In genomic region chr19:45696281-45696600, GRCm38 (mm10) we compare ENCODE assay signal across 25 mouse cellular contexts. TPM values are rescaled to one million over a fixed set of nuclear protein-coding genes. Genes with fewer than 3 reads are reported as not detected.
DNase-seq lines count a peak whose midpoint lies in the region; ATAC-seq and TF ChIP-seq lines count a peak whose summit lies in the region.
"Had no signal": no experiment of that assay in that cellular context is flagged by ENCODE, and none has a peak within 500 bp of the region (broad histone marks: within the 10 kb centered on the region; RNA-seq: fewer than 3 reads in every experiment).

No protein-coding gene starts in this region.

- no peak overlapping the region for H3K4me3 ChIP-seq in embryonic facial prominence, embryonic 13.5 days
- no peak overlapping the region for H3K4me3 ChIP-seq in embryonic facial prominence, embryonic 10.5 days
- no peak overlapping the region for H3K4me3 ChIP-seq in limb, embryonic 13.5 days
- no peak overlapping the region for H3K4me3 ChIP-seq in limb, embryonic 10.5 days
- H3K4me3 ChIP-seq in heart, adult 2 months: peak overlapping the region; percentile 22; the same call in 1 of the 2 replicates
- no peak overlapping the region for H3K4me3 ChIP-seq in heart, postnatal 0 days (ENCODE audit: low read depth, low read length)
- H3K4me3 ChIP-seq: intestine, embryonic 15.5 days; midbrain, embryonic 15.5 days had no signal

- no peak for TF ChIP-seq EP300 in heart, adult 2 months (IDR thresholded peaks at IDR 0.05; ENCODE audit: insufficient read depth, low read depth, low read length)
- no peak for TF ChIP-seq EP300 in heart, postnatal 0 days (IDR thresholded peaks at IDR 0.05; ENCODE audit: low read depth)

- no peak for ATAC-seq in embryonic facial prominence, embryonic 13.5 days (ENCODE audit: insufficient number of reproducible peaks, insufficient read depth, low FRiP score, low TSS enrichment, low read depth)
- ATAC-seq in limb, embryonic 13.5 days (ENCODE audit: low FRiP score, low read depth): no peak
- peak; percentile 81 for ATAC-seq in heart, postnatal 0 days (ENCODE audit: insufficient read depth, low read depth)
- ATAC-seq: CD4-positive, CD25-positive, alpha-beta regulatory T cell, adult 4 months; forebrain, embryonic 16.5 days; intestine, embryonic 15.5 days; midbrain, embryonic 15.5 days had no signal

- H3K36me3 ChIP-seq in embryonic facial prominence, embryonic 13.5 days: no peaks in the 10 kb centered on the region
- H3K36me3 ChIP-seq in embryonic facial prominence, embryonic 10.5 days (replicated peaks): no peaks in the 10 kb centered on the region
- H3K36me3 ChIP-seq in limb, embryonic 13.5 days: no peaks in the 10 kb centered on the region
- H3K36me3 ChIP-seq in limb, embryonic 10.5 days: no peaks in the 10 kb centered on the region
- H3K36me3 ChIP-seq in heart, adult 2 months (ENCODE audit: control insufficient read depth, insufficient read depth, low read length): no peaks in the 10 kb centered on the region
- no peaks in the 10 kb centered on the region for H3K36me3 ChIP-seq in heart, postnatal 0 days (replicated peaks; ENCODE audit: control insufficient read depth, insufficient read depth, low read length)
- H3K36me3 ChIP-seq: G1E; intestine, embryonic 15.5 days; midbrain, embryonic 15.5 days had no signal

- peak overlapping the region; percentile 32; the same call in 1 of the 2 replicates for H3K4me2 ChIP-seq in embryonic facial prominence, embryonic 13.5 days
- peak overlapping the region; percentile 23; the same call in 1 of the 2 replicates for H3K4me2 ChIP-seq in limb, embryonic 13.5 days (replicated peaks)
- H3K4me2 ChIP-seq in heart, postnatal 0 days (ENCODE audit: low read depth, low read length): peak overlapping the region; percentile 26
- H3K4me2 ChIP-seq: hindbrain, embryonic 14.5 days; liver, embryonic 11.5 days; lung, embryonic 14.5 days had no signal

- TF ChIP-seq POLR2A in heart, adult 2 months (IDR thresholded peaks at IDR 0.05; ENCODE audit: insufficient read depth, low read depth, low read length): no peak

- H3K27me3 ChIP-seq in embryonic facial prominence, embryonic 13.5 days: no peaks in the 10 kb centered on the region
- peaks cover 20% of the 10 kb centered on the region for H3K27me3 ChIP-seq in embryonic facial prominence, embryonic 10.5 days (replicated peaks; ENCODE audit: low read depth, poor library complexity, severe bottlenecking)
- H3K27me3 ChIP-seq in limb, embryonic 13.5 days: no peaks in the 10 kb centered on the region; the same call in 1 of the 2 replicates
- peaks cover 6% of the 10 kb centered on the region; the same call in 1 of the 2 replicates for H3K27me3 ChIP-seq in limb, embryonic 10.5 days (ENCODE audit: low read depth, poor library complexity, severe bottlenecking)
- no peaks in the 10 kb centered on the region for H3K27me3 ChIP-seq in heart, adult 2 months (ENCODE audit: control insufficient read depth, insufficient read depth, low read length)
- no peaks in the 10 kb centered on the region for H3K27me3 ChIP-seq in heart, postnatal 0 days (ENCODE audit: control insufficient read depth, insufficient read depth, low read length)
- H3K27me3 ChIP-seq: intestine, embryonic 15.5 days had no signal

- no peaks in the 10 kb centered on the region for H3K79me2 ChIP-seq in heart, adult 2 months (replicated peaks; ENCODE audit: control insufficient read depth, insufficient read depth, low read length)

- no peak for DNase-seq in embryonic facial prominence, embryonic 10.5 days (ENCODE audit: low spot score)
- no peak for DNase-seq in limb, embryonic 10.5 days (ENCODE audit: low spot score)
- DNase-seq in heart, adult 2 months: peak in 1 of 2 experiments; percentile 23
- DNase-seq in heart, postnatal 0 days (ENCODE audit: low spot score): peak; percentile 65
- no peak for DNase-seq in cerebellum, adult 8-10 months
- no peak for DNase-seq in layer of hippocampus, adult 9-10 months (ENCODE audit: low spot score)
- DNase-seq: adrenal gland, postnatal 36 days; cerebellum, adult 9-10 months; layer of hippocampus, postnatal 36 days; lung, embryonic 14.5 days; right cerebral cortex, postnatal 25 days had no signal

- no peaks in the 10 kb centered on the region for H3K9me3 ChIP-seq in embryonic facial prominence, embryonic 13.5 days
- H3K9me3 ChIP-seq in embryonic facial prominence, embryonic 10.5 days: 0 out of 2 replicates have a peak, but pooled peaks cover 4% of the 10 kb centered on the region
- no peaks in the 10 kb centered on the region for H3K9me3 ChIP-seq in limb, embryonic 13.5 days
- no peaks in the 10 kb centered on the region for H3K9me3 ChIP-seq in limb, embryonic 10.5 days (replicated peaks)
- H3K9me3 ChIP-seq in heart, postnatal 0 days (replicated peaks; ENCODE audit: control insufficient read depth, low read length): no peaks in the 10 kb centered on the region
- H3K9me3 ChIP-seq: G1E; intestine, embryonic 15.5 days; midbrain, embryonic 15.5 days had no signal

- no peak overlapping the region for H3K27ac ChIP-seq in embryonic facial prominence, embryonic 13.5 days
- H3K27ac ChIP-seq in embryonic facial prominence, embryonic 10.5 days (replicated peaks): no peak overlapping the region
- H3K27ac ChIP-seq in limb, embryonic 13.5 days: no peak overlapping the region
- no peak overlapping the region for H3K27ac ChIP-seq in limb, embryonic 10.5 days
- peak overlapping the region; percentile 51 for H3K27ac ChIP-seq in heart, adult 2 months
- H3K27ac ChIP-seq in heart, postnatal 0 days (ENCODE audit: low read depth): peak overlapping the region; percentile 66
- H3K27ac ChIP-seq: hindbrain, embryonic 14.5 days; intestine, embryonic 15.5 days; midbrain, embryonic 15.5 days had no signal

- 34% methylated on average over 6 of the region's 6 CpGs for WGBS in embryonic facial prominence, embryonic 13.5 days
- 60% methylated on average over 6 of the region's 6 CpGs for WGBS in embryonic facial prominence, embryonic 10.5 days
- 43% methylated on average over 6 of the region's 6 CpGs for WGBS in limb, embryonic 13.5 days
- 62% methylated on average over 6 of the region's 6 CpGs for WGBS in limb, embryonic 10.5 days
- WGBS in heart, adult 2 months: 12% methylated on average over 6 of the region's 6 CpGs
- WGBS in heart, postnatal 0 days: 8% methylated on average over 6 of the region's 6 CpGs

- TF ChIP-seq CTCF in heart, adult 2 months (IDR thresholded peaks at IDR 0.05): no peak
- TF ChIP-seq CTCF in heart, postnatal 0 days (IDR thresholded peaks at IDR 0.05; ENCODE audit: low read depth): no peak

- no peak overlapping the region for H3K9ac ChIP-seq in embryonic facial prominence, embryonic 13.5 days
- H3K9ac ChIP-seq in limb, embryonic 13.5 days: no peak overlapping the region
- 0 out of 2 replicates have a peak overlapping the region, but pooled peaks have one; percentile 1 for H3K9ac ChIP-seq in heart, adult 2 months (ENCODE audit: low read depth, low read length)
- H3K9ac ChIP-seq in heart, postnatal 0 days (replicated peaks; ENCODE audit: low read depth, low read length): no peak overlapping the region
- H3K9ac ChIP-seq: hindbrain, embryonic 14.5 days; intestine, embryonic 15.5 days; midbrain, embryonic 15.5 days had no signal

- peaks cover 8% of the 10 kb centered on the region; the same call in 1 of the 2 replicates for H3K4me1 ChIP-seq in embryonic facial prominence, embryonic 13.5 days
- H3K4me1 ChIP-seq in embryonic facial prominence, embryonic 10.5 days: peaks cover 16% of the 10 kb centered on the region
- H3K4me1 ChIP-seq in limb, embryonic 13.5 days: peaks cover 8% of the 10 kb centered on the region; the same call in 1 of the 2 replicates
- peaks cover 13% of the 10 kb centered on the region for H3K4me1 ChIP-seq in limb, embryonic 10.5 days
- no peaks in the 10 kb centered on the region; the same call in 1 of the 2 replicates for H3K4me1 ChIP-seq in heart, adult 2 months (ENCODE audit: control insufficient read depth, insufficient read depth, low read length)
- H3K4me1 ChIP-seq in heart, postnatal 0 days (ENCODE audit: control insufficient read depth, insufficient read depth): peaks cover 10% of the 10 kb centered on the region; the same call in 1 of the 2 replicates
- H3K4me1 ChIP-seq: intestine, embryonic 15.5 days had no signal

- intact Hi-C loops in heart, adult 2 months (cut with DNase I): no loop called here

RNA-seq across cellular contexts. Expression of gene Fbxw4, which starts 36.1 kb away (rescaled TPM):
- polyA plus RNA-seq in embryonic facial prominence, embryonic 13.5 days (2015; fragmentation: Nextera tagmentation; extraction: Ambion mirVana): 6.2 and 6.9 TPM in 2 replicates
- polyA plus RNA-seq in embryonic facial prominence, embryonic 10.5 days (2016; fragmentation: Nextera tagmentation; extraction: Ambion mirVana): 4.2 and 4.7 TPM in 2 replicates
- 4.5 and 5.6 TPM in 2 replicates for polyA plus RNA-seq in limb, embryonic 13.5 days (2015; fragmentation: Nextera tagmentation; extraction: Ambion mirVana)
- polyA plus RNA-seq in limb, embryonic 10.5 days (2016; fragmentation: Nextera tagmentation; extraction: Ambion mirVana): 3.9 and 5.3 TPM in 2 replicates
- total RNA-seq in heart, adult 2 months (2021): 10 to 100 TPM; 28.1 to 31.2 TPM
- 61.5 and 73.0 TPM in 2 replicates for polyA plus RNA-seq in heart, adult 2 months (2012; rRNA removed)
- total RNA-seq in heart, postnatal 0 days (2014; rRNA removed; ENCODE audit: low replicate concordance): 43.7 and 53.1 TPM in 2 replicates
- 3.0 and 3.6 TPM in 2 replicates for polyA plus RNA-seq in heart, postnatal 0 days (2015; fragmentation: Nextera tagmentation; extraction: Ambion mirVana)

RNA-seq across cellular contexts. Expression of gene Fgf8, which starts 46.5 kb away (rescaled TPM):
- 1.6 and 2.5 TPM in 2 replicates for polyA plus RNA-seq in embryonic facial prominence, embryonic 13.5 days (2015; fragmentation: Nextera tagmentation; extraction: Ambion mirVana)
- polyA plus RNA-seq in embryonic facial prominence, embryonic 10.5 days (2016; fragmentation: Nextera tagmentation; extraction: Ambion mirVana): 36.9 and 43.2 TPM in 2 replicates
- polyA plus RNA-seq in limb, embryonic 13.5 days (2015; fragmentation: Nextera tagmentation; extraction: Ambion mirVana): 2.7 and 3.5 TPM in 2 replicates
- polyA plus RNA-seq in limb, embryonic 10.5 days (2016; fragmentation: Nextera tagmentation; extraction: Ambion mirVana): 78.5 and 105 TPM in 2 replicates
- total RNA-seq in heart, adult 2 months (2021): not detected
- polyA plus RNA-seq in heart, adult 2 months (2012; rRNA removed): not detected in 2 replicates
- total RNA-seq in heart, postnatal 0 days (2014; rRNA removed; ENCODE audit: low replicate concordance): not detected in 2 replicates
- not detected in 2 replicates for polyA plus RNA-seq in heart, postnatal 0 days (2015; fragmentation: Nextera tagmentation; extraction: Ambion mirVana)
- total RNA-seq: adrenal gland, postnatal 36 days; G1E; gastrocnemius, adult 8-10 months; layer of hippocampus, postnatal 36 days; left cerebral cortex, postnatal 25 days; megakaryocyte progenitor cell, adult 5-6 weeks had no signal
- polyA plus RNA-seq: CD4-positive, CD25-positive, alpha-beta regulatory T cell, adult 4 months; G1E; intestine, embryonic 15.5 days; large intestine, adult 2 months; lung, embryonic 14.5 days; stomach, embryonic 16.5 days had no signal

RNA-seq across cellular contexts. Expression of gene Npm3, which starts 53.1 kb away (rescaled TPM):
- 16.8 and 17.7 TPM in 2 replicates for polyA plus RNA-seq in embryonic facial prominence, embryonic 13.5 days (2015; fragmentation: Nextera tagmentation; extraction: Ambion mirVana)
- 12.0 and 12.4 TPM in 2 replicates for polyA plus RNA-seq in embryonic facial prominence, embryonic 10.5 days (2016; fragmentation: Nextera tagmentation; extraction: Ambion mirVana)
- 15.4 and 16.8 TPM in 2 replicates for polyA plus RNA-seq in limb, embryonic 13.5 days (2015; fragmentation: Nextera tagmentation; extraction: Ambion mirVana)
- polyA plus RNA-seq in limb, embryonic 10.5 days (2016; fragmentation: Nextera tagmentation; extraction: Ambion mirVana): 13.3 and 14.9 TPM in 2 replicates
- total RNA-seq in heart, adult 2 months (2021): 10 to 100 TPM; 15.6 to 15.7 TPM
- 25.2 and 28.0 TPM in 2 replicates for polyA plus RNA-seq in heart, adult 2 months (2012; rRNA removed)
- 38.2 and 43.3 TPM in 2 replicates for total RNA-seq in heart, postnatal 0 days (2014; rRNA removed; ENCODE audit: low replicate concordance)
- polyA plus RNA-seq in heart, postnatal 0 days (2015; fragmentation: Nextera tagmentation; extraction: Ambion mirVana): 7.6 TPM in 2 replicates

Comparison
In these comparisons a context has a peak if more than half of its experiments do, and no peak if none do; other contexts are left out.
1. H3K27ac ChIP-seq: peak in heart, adult 2 months (single experiment) and heart, postnatal 0 days (single experiment); none in embryonic facial prominence, embryonic 13.5 days (single experiment), embryonic facial prominence, embryonic 10.5 days (single experiment), limb, embryonic 13.5 days (single experiment) and limb, embryonic 10.5 days (single experiment).
2. Peak in every context shown above with its lines, with median percentiles within 50 percentile points of each other: H3K4me2 ChIP-seq.